Mouse (Mus musculus) brain, embryonic 14.5 days (tissue): ENCODE data around the gene Plcg2. TPM values are rescaled to one million over a fixed set of nuclear protein-coding genes. Genes with fewer than 3 reads are reported as not detected.

Source experiments
- DNase-seq: peaks from one replicate; pipeline ENCODE4 v3.0.0-alpha.2; 2011; ENCODE audit warnings: low read depth
- CTCF ChIP-seq: fragments of 200-500 bp; IDR thresholded peaks from 2 replicates; pipeline ENCODE4 v1.5.1; 2012; ENCODE audit warnings: inconsistent platforms, mild to moderate bottlenecking, moderate library complexity, borderline replicate concordance; ENCODE audit not compliant: insufficient read depth, insufficient read length; ENCODE audit errors: extremely low read depth
- POLR2A ChIP-seq: fragments of 200-500 bp; IDR thresholded peaks from 2 replicates; pipeline ENCODE4 v1.6.1; 2012; ENCODE audit warnings: mild to moderate bottlenecking, inconsistent platforms, borderline replicate concordance; ENCODE audit not compliant: poor library complexity, insufficient read depth, insufficient read length, severe bottlenecking; ENCODE audit errors: extremely low read depth
- polyA plus RNA-seq: library from polyadenylated mRNA; depleted of rRNA; stranded (reverse); fragments of >200 nt; gene quantifications from 2 replicates; pipeline ENCODE4 v1.2.3, GENCODE M21; 2012

The Plcg2 gene
- polyA plus RNA-seq, 1 experiment = 1.5 TPM

GRCm38 (mm10) chr8:117576291-117576785 lies 78.2 kb downstream of the Plcg2 start:
- TF ChIP-seq POLR2A = no peak
- TF ChIP-seq CTCF = no peak
- DNase-seq = no peak

- TF ChIP-seq CTCF (no peak), POLR2A (no peak)
- no peak for DNase-seq
These were observed 79.0 kb downstream of the Plcg2 start for GRCm38 (mm10) chr8:117577059-117577458.

DNA sequence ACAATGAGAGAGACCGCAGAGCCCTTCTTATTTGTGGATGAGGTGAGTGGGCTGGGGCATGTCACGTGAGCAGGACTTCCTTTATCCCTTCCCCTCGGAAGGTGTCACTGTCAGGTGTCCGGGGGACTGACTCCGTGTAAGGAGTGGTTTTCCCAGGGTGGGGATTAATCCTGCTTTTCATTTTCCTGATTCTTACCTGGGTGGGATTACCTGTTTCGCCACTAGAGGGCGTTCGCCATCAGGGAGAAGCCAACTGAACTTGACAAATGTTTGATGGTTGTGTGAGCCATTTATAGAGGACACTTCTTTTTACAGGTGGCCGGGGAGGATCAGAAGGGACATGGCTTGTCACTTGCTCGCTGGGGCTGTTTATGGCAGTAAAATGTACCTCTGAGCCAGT lies 79.8 kb downstream of the Plcg2 start:
- no peak for DNase-seq
- TF ChIP-seq CTCF = peak; percentile 50; the same call in 1 of the 2 replicates
- TF ChIP-seq POLR2A = no peak

- no peak for DNase-seq
- TF ChIP-seq POLR2A (no peak), CTCF (no peak)
These were observed 80.8 kb downstream of the Plcg2 start for GRCm38 (mm10) chr8:117578856-117579255.

GRCm38 (mm10) chr8:117593862-117594261 lies 95.8 kb downstream of the Plcg2 start:
- TF ChIP-seq CTCF (no peak), POLR2A (no peak)

DNA sequence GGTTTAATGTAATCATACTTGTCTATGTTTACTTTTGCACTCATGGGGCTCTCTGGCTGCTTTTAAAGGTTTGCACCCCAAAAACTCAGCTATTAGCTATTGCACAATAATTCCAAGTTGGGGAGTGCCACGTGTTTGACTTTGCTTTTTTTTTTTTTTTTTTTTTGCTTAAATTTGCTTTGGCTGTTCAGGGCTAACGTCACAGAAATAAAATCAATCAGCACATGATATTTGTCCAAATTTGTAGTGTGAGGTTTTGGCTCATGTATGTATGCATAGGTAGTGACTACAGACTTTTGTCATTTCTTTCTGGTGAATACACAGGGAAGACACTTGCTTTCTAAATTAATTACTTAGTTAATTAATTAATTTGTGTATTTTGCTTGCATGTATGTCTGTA lies 96.9 kb downstream of the Plcg2 start:
- TF ChIP-seq CTCF = no peak
- TF ChIP-seq POLR2A = no peak
- no peak for DNase-seq

More at GRCm38 (mm10) chr8:117593862-117594261, 95.8 kb downstream of the Plcg2 start:
- no peak for DNase-seq

- DNase-seq = no peak
- TF ChIP-seq CTCF = no peak
- TF ChIP-seq POLR2A = no peak
These were observed 98.7 kb downstream of the Plcg2 start for GRCm38 (mm10) chr8:117596777-117597176.

DNA sequence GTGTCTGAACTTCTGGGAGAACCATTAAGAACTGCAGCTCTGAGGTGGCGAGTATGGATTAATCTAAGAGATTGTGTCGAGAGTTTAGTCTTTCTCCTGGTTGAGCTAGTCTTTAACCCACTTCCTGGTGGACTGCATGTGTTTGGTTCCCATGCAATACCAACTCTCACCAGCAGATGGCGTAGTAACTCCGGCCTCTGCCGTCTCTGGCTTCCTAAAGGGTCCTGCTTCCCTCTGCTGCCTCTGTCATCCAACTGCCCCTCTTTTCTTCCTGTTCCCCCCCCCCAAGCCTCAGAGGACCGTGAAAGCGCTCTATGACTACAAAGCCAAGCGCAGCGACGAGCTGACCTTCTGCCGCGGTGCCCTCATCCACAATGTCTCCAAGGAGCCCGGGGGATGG lies 102.7 kb downstream of the Plcg2 start:
- TF ChIP-seq CTCF (peak; percentile 77), POLR2A (no peak)
- no peak for DNase-seq

- TF ChIP-seq CTCF (no peak), POLR2A (no peak)
- DNase-seq = peak; percentile 53
These were observed 106.0 kb downstream of the Plcg2 start for GRCm38 (mm10) chr8:117604101-117604500.

GRCm38 (mm10) chr8:117604671-117605070 lies 106.6 kb downstream of the Plcg2 start:
- no peak for DNase-seq
- TF ChIP-seq POLR2A = no peak

GRCm38 (mm10) chr8:117605201-117605600 lies 107.1 kb downstream of the Plcg2 start:
- TF ChIP-seq CTCF (no peak), POLR2A (no peak)
- DNase-seq = no peak

GRCm38 (mm10) chr8:117610506-117610905 lies 112.4 kb downstream of the Plcg2 start:
- no peak for TF ChIP-seq CTCF
- no peak for TF ChIP-seq POLR2A
- no peak for DNase-seq
